Mouse (Mus musculus) forebrain, embryonic 11.5 days (tissue): ENCODE results near the gene Troap. TPM values are rescaled to one million over a fixed set of nuclear protein-coding genes. Genes with fewer than 3 reads are reported as not detected.
"Not testable (repeated sequence)": the region's sequence is repeated elsewhere in the genome, so short reads cannot be mapped to it uniquely, and the experiment has no call there.

Experiments
- ATAC-seq: fragments of 200-750 bp; cut with Nextera tagmentation; replicated peaks from 2 replicates; pipeline ENCODE4 v1.8.0; 2017; ENCODE audit warnings: moderate TSS enrichment; ENCODE audit not compliant: low FRiP score
- DNase-seq: peaks from one replicate; pipeline ENCODE4 v3.0.0-alpha.2; 2017; ENCODE audit warnings: low spot score
- H3K27ac ChIP-seq: fragments of 300-500 bp; sonication (generic); 2 replicates; pipeline ENCODE4 v1.5.1; 2014; ENCODE audit warnings: low read depth, low read length
- H3K27me3 ChIP-seq: fragments of 300-500 bp; sonication (generic); 2 replicates; pipeline ENCODE4 v1.6.1; 2014; ENCODE audit warnings: mild to moderate bottlenecking, low read length, mixed read lengths; ENCODE audit not compliant: control insufficient read depth, insufficient read depth
- H3K36me3 ChIP-seq: fragments of 300-500 bp; sonication (generic); 2 replicates; pipeline ENCODE4 v1.6.1; 2014; ENCODE audit warnings: mild to moderate bottlenecking, low read length, moderate library complexity, mixed read lengths; ENCODE audit not compliant: control insufficient read depth, insufficient read depth
- H3K4me1 ChIP-seq: fragments of 300-500 bp; sonication (generic); replicated peaks from 2 replicates; pipeline ENCODE4 v1.6.1; 2014; ENCODE audit warnings: low read length, mixed read lengths; ENCODE audit not compliant: control insufficient read depth, insufficient read depth
- H3K4me2 ChIP-seq: fragments of 300-500 bp; sonication (generic); 2 replicates; pipeline ENCODE4 v1.6.1; 2014; ENCODE audit warnings: low read depth, mild to moderate bottlenecking, low read length, moderate library complexity, mixed read lengths; ENCODE audit not compliant: severe bottlenecking
- H3K4me3 ChIP-seq: fragments of 300-500 bp; sonication (generic); 2 replicates; pipeline ENCODE4 v1.5.1; 2014; ENCODE audit warnings: low read depth, low read length
- H3K9ac ChIP-seq: fragments of 300-500 bp; sonication (generic); 2 replicates; pipeline ENCODE4 v1.6.1; 2014; ENCODE audit warnings: low read length
- H3K9me3 ChIP-seq: fragments of 300-500 bp; sonication (generic); 2 replicates; pipeline ENCODE4 v1.6.1; 2016; ENCODE audit warnings: low read length, mixed read lengths; ENCODE audit not compliant: control insufficient read depth
- WGBS: fragments of 180-500 bp; shearing (Covaris S2); extraction: QIAGEN DNeasy Blood & Tissue Kit; methylation state at CpG from one replicate; pipeline ENCODE4 v1.1.7; 2014; 5-methylcytosine and 5-hydroxymethylcytosine counted together
- polyA plus RNA-seq: library from polyadenylated mRNA; unstranded; fragments of >200 nt; fragmentation: Nextera tagmentation; extraction: Ambion mirVana; gene quantifications from 2 replicates; pipeline ENCODE4 v1.2.1, GENCODE M21; 2014

The Troap gene
- polyA plus RNA-seq, 1 experiment from 2014 or later, result 40.2 TPM

GRCm38 (mm10) chr15:99053373-99053772 lies 21.0 kb upstream of the Troap start:
- H3K27me3 ChIP-seq, result peaks cover 54% of the 10 kb centered on the region
- no peaks in the 10 kb centered on the region for H3K36me3 ChIP-seq
- DNase-seq (no peak), ATAC-seq (no peak)
- H3K9me3 ChIP-seq, result no peaks in the 10 kb centered on the region
- WGBS, result 8% methylated on average over 9 of the region's 9 CpGs
- H3K9ac ChIP-seq, result no peak overlapping the region
- no peak overlapping the region for H3K4me2 ChIP-seq
- peaks cover 10% of the 10 kb centered on the region; the same call in 1 of the 2 replicates for H3K4me1 ChIP-seq
- no peak overlapping the region for H3K4me3 ChIP-seq
- H3K27ac ChIP-seq, result no peak overlapping the region

- Histone ChIP-seq H3K27ac (no peak within 1 kb of the TSS), H3K36me3 (no peaks in the 10 kb centered on the region), H3K9me3 (no peaks in the 10 kb centered on the region), H3K4me1 (peaks cover 10% of the 10 kb centered on the region; the same call in 1 of the 2 replicates), H3K9ac (no peak within 1 kb of the TSS), H3K27me3 (peaks cover 58% of the 10 kb centered on the region), H3K4me2 (peak within 1 kb of the TSS; percentile 49), H3K4me3 (peak within 1 kb of the TSS; percentile 27)
- 2% methylated on average over 29 of the region's 30 CpGs for WGBS
- ATAC-seq (no peak), DNase-seq (no peak)
Measured at GRCm38 (mm10) chr15:99055040-99055439, 19.3 kb upstream of the Troap start, which contains the start of gene Prph. TSS of gene Prph (plus strand) at chr15:99055174.

GRCm38 (mm10) chr15:99055511-99055961 lies 18.8 kb upstream of the Troap start:
- H3K9me3 ChIP-seq, result no peaks in the 10 kb centered on the region
- H3K4me1 ChIP-seq, result peaks cover 10% of the 10 kb centered on the region; the same call in 1 of the 2 replicates
- H3K4me2 ChIP-seq, result peak overlapping the region; percentile 49
- no peak overlapping the region for H3K27ac ChIP-seq
- H3K4me3 ChIP-seq, result peak overlapping the region; percentile 27
- H3K36me3 ChIP-seq, result no peaks in the 10 kb centered on the region
- WGBS, result 0% methylated on average over 37 of the region's 37 CpGs
- H3K27me3 ChIP-seq, result peaks cover 58% of the 10 kb centered on the region
- ATAC-seq (0 out of 2 replicates have a peak, but pooled peaks have one; percentile 39), DNase-seq (peak; percentile 66)
- no peak overlapping the region for H3K9ac ChIP-seq

- WGBS, result 6% methylated on average over 14 of the region's 14 CpGs
Measured at GRCm38 (mm10) chr15:99056332-99056731, 18.0 kb upstream of the Troap start.

GRCm38 (mm10) chr15:99065557-99066165 lies 8.7 kb upstream of the Troap start:
- DNase-seq, result no peak
- H3K4me3 ChIP-seq, result no peak overlapping the region
- no peaks in the 10 kb centered on the region for H3K36me3 ChIP-seq
- H3K9me3 ChIP-seq, result no peaks in the 10 kb centered on the region
- 89% methylated on average over 12 of the region's 12 CpGs for WGBS
- H3K4me2 ChIP-seq, result no peak overlapping the region
- no peaks in the 10 kb centered on the region for H3K4me1 ChIP-seq
- no peak overlapping the region for H3K27ac ChIP-seq
- no peak overlapping the region for H3K9ac ChIP-seq
- no peak for ATAC-seq
- no peaks in the 10 kb centered on the region for H3K27me3 ChIP-seq

More at GRCm38 (mm10) chr15:99056332-99056731, 18.0 kb upstream of the Troap start:
- Histone ChIP-seq H3K4me2 (no peak overlapping the region), H3K27me3 (peaks cover 58% of the 10 kb centered on the region), H3K9me3 (no peaks in the 10 kb centered on the region), H3K27ac (no peak overlapping the region), H3K4me1 (peaks cover 10% of the 10 kb centered on the region; the same call in 1 of the 2 replicates), H3K9ac (no peak overlapping the region), H3K4me3 (no peak overlapping the region), H3K36me3 (no peaks in the 10 kb centered on the region)
- DNase-seq, result no peak
- no peak for ATAC-seq

GRCm38 (mm10) chr15:99071988-99072387 lies 2.4 kb upstream of the Troap start:
- H3K27ac ChIP-seq, result no peak overlapping the region
- H3K4me2 ChIP-seq, result no peak overlapping the region
- H3K36me3 ChIP-seq, result no peaks in the 10 kb centered on the region
- H3K27me3 ChIP-seq, result no peaks in the 10 kb centered on the region
- no peaks in the 10 kb centered on the region for H3K9me3 ChIP-seq
- H3K4me3 ChIP-seq, result no peak overlapping the region
- peaks cover 10% of the 10 kb centered on the region for H3K4me1 ChIP-seq
- H3K9ac ChIP-seq, result no peak overlapping the region
- ATAC-seq (no peak), DNase-seq (no peak)
- 88% methylated on average over 1 of the region's 1 CpGs for WGBS

GRCm38 (mm10) chr15:99074600-99075333 lies 392 bp downstream of the Troap start:
- DNase-seq (peak; percentile 98), ATAC-seq (peak; percentile 97)
- H3K27ac ChIP-seq, result peak overlapping the region; percentile 96
- H3K4me3 ChIP-seq, result peak overlapping the region; percentile 62
- peaks cover 10% of the 10 kb centered on the region for H3K4me1 ChIP-seq
- WGBS, result under 1% methylated on average over 44 of the region's 44 CpGs
- no peaks in the 10 kb centered on the region for H3K27me3 ChIP-seq
- H3K9ac ChIP-seq, result peak overlapping the region; percentile 67
- peaks cover 3% of the 10 kb centered on the region for H3K36me3 ChIP-seq
- no peaks in the 10 kb centered on the region for H3K9me3 ChIP-seq
- H3K4me2 ChIP-seq, result peak overlapping the region; percentile 90

- not testable (repeated sequence) for H3K27me3 ChIP-seq, ATAC-seq, H3K36me3 ChIP-seq, DNase-seq, H3K4me1 ChIP-seq, H3K9ac ChIP-seq, H3K27ac ChIP-seq, H3K9me3 ChIP-seq
- Histone ChIP-seq H3K4me2 (peak overlapping the region; percentile 90), H3K4me3 (peak overlapping the region; percentile 62)
- WGBS, result 95% methylated on average over 3 of the region's 3 CpGs
Measured at GRCm38 (mm10) chr15:99076011-99076410, 1.6 kb downstream of the Troap start.
